ENCODE assay signal across 13 mouse cellular contexts in the genomic region with DNA sequence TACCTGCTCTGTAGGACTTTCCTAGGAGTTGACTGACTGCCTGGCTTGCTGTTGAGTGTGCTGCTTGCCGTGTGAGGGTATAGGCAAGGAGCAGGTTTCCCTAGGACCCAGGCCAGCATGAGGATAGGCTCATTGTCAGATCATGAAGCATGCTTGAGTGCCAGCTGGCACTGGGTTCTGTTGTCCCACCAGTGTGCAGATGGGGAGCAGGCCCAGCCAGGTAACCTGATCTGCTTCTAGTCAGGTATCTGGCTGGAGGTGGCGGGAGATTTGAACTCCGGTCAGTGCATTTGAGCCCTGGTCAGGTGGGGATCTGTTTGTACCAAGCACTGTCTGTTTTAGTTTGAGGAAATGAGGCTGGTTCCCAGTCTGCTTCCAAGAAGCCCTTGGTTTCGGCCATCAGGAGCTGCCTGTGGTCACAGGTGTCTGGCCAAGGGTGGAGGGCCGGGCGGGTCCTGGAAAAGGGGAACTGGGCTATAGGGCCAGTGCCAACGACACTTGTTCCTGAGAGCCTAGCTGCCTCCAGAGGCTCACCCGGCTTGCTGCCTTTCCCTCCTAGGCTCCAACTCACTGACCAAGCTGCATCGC.
"Had no signal": no experiment of that assay in that cellular context is flagged by ENCODE, and none has a peak within 500 bp of the region (broad histone marks: within the 10 kb centered on the region; RNA-seq: fewer than 3 reads in every experiment).

No protein-coding gene starts in this region.

- H3K4me3 ChIP-seq: left cerebral cortex, adult 2 months; limb, embryonic 12.5 days; liver, embryonic 15.5 days; megakaryocyte, embryonic 14.5 days; midbrain, embryonic 12.5 days had no signal

- H3K27ac ChIP-seq: left cerebral cortex, adult 2 months; liver, embryonic 15.5 days; midbrain, embryonic 12.5 days had no signal

- ATAC-seq: midbrain, embryonic 16.5 days had no signal

- DNase-seq: kidney, adult 18-20 months; kidney, postnatal 14 days; lung, embryonic 14.5 days; lung, postnatal 10 days; right cerebral cortex, postnatal 14 days; thymus, postnatal 4 days had no signal

- H3K27me3 ChIP-seq: limb, embryonic 12.5 days; liver, embryonic 15.5 days had no signal

- H3K4me2 ChIP-seq: limb, embryonic 12.5 days; liver, embryonic 11.5 days; liver, embryonic 15.5 days; lung, embryonic 14.5 days; midbrain, embryonic 12.5 days had no signal

- H3K9ac ChIP-seq: limb, embryonic 12.5 days; liver, embryonic 15.5 days; lung, embryonic 14.5 days; midbrain, embryonic 12.5 days had no signal

- H3K9me3 ChIP-seq: limb, embryonic 12.5 days; liver, embryonic 15.5 days; megakaryocyte, embryonic 14.5 days; midbrain, embryonic 12.5 days had no signal

- H3K36me3 ChIP-seq: limb, embryonic 12.5 days; liver, embryonic 15.5 days; midbrain, embryonic 12.5 days had no signal
